Mouse (Mus musculus) erythroblast, embryonic 14.5 days (primary cell): ENCODE data around the gene Smg6.

Source experiments
- GATA1 ChIP-seq: IDR thresholded peaks from 2 replicates; pipeline ENCODE4 v1.6.1; 2012; ENCODE audit warnings: low read length, inconsistent platforms, mixed read lengths
- TAL1 ChIP-seq: IDR thresholded peaks from 3 replicates; pipeline ENCODE4 v1.6.1; 2012; ENCODE audit warnings: low read length, inconsistent platforms, mixed read lengths

DNA sequence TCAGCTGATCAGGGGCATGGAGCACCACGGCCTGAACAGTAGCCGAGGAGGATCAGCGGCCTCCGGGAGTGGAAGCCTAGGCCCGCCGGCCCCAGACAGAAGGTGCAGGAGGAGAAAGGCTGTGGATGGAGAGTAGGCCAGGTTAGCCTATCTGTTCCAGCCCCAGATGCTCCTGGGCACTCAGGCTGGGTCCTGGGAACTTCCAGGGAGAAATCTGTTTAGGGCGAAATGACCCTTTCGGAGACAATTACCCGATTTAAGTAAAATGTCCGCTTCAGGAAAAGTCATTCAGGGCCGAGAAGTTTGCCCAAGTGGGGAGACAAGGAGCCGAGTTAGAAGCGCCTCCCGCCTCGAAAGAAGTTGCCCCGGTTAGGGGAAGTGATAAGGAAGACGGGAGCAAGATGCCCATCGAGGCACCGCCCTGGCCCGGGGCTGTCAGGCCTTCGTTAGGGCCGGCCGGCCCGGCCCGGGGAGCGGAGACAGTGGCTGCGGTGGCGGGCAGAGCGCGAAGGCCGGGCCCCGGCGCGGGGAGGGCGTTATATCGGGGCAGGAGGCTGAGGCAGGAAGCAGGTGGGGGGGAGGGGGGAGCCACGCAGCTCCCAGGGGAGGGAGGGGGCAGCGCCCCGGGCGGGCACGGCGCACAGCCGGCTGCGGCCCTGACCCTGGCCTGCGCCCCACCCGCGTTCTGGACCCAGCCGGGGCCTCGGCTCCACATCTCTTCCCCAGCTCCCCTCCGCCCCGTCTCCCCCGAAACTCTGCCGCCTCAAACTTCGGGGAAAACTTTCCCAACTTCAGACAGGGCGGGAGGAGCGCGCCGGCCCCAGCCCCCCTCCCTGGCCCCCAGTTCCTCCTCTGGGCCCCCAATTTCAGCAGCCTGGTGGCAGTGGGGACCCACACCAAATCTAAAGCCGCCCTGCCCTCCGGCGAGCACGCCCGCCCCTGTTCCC, 242.3 kb downstream of the Smg6 start:
- no peak for TF ChIP-seq TAL1
- no peak for TF ChIP-seq GATA1
